Mouse (Mus musculus): Measurements from ENCODE around the gene Sult3a2.
"Not testable (repeated sequence)": the region's sequence is repeated elsewhere in the genome, so short reads cannot be mapped to it uniquely, and the experiment has no call there.

Gene Sult3a2

GRCm38 (mm10) chr10:33786604-33787003, at the start of gene Sult3a2:
Gene Sult3a2 (minus strand): TSS chr10:33786704.
- DNase-seq (ENCODE audit: low read depth in 1 of 2, low spot score in 2 of 2): no peak

DNA sequence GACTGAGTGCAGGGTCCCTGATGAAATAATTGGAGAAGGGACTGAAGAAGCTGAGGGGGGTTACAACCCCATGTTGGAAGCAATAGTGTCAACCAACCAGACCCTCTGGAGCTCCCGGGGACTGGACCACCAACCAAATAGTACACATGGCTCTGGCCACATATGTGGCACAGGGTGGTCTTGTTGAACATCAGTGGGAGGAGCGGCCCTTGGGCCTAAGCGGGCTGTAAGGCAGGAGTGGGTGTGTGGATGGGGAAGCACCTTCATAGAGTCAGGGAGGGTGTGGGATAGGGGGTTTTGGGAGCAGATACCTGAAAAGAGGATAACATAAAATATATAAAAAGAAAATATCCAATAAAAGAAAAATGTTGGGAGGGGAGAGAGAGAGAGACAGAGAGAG, 34.4 kb upstream of the Sult3a2 start:
- no peak for DNase-seq (ENCODE audit: low read depth in 1 of 2, low spot score in 2 of 2)

GRCm38 (mm10) chr10:33816923-33817322, 30.4 kb upstream of the Sult3a2 start:
- DNase-seq (ENCODE audit: low read depth in 1 of 2, low spot score in 2 of 2): no peak

DNA sequence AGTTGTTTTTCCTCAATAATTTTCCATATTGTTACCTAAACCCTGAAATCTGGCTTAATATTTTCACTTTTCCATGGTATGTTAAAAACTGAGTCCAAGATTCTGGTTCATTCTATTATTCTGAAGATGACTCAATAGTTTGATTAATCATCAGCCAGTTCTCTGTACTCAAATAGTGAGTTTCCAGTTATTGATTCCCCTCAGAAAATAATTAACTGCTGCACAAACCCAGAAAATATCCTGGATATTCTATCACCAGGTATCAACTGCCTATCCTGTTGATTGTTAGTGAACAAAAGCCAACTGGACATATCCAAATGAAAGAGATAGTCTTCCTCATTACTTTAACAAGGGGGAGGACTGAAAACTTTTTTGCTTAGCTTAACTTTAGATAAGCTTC, 27.8 kb upstream of the Sult3a2 start:
- DNase-seq (ENCODE audit: low read depth in 1 of 2, low spot score in 2 of 2): no peak

GRCm38 (mm10) chr10:33811807-33812206, 25.3 kb upstream of the Sult3a2 start:
- DNase-seq (ENCODE audit: low read depth in 1 of 2, low spot score in 2 of 2): no peak

DNA sequence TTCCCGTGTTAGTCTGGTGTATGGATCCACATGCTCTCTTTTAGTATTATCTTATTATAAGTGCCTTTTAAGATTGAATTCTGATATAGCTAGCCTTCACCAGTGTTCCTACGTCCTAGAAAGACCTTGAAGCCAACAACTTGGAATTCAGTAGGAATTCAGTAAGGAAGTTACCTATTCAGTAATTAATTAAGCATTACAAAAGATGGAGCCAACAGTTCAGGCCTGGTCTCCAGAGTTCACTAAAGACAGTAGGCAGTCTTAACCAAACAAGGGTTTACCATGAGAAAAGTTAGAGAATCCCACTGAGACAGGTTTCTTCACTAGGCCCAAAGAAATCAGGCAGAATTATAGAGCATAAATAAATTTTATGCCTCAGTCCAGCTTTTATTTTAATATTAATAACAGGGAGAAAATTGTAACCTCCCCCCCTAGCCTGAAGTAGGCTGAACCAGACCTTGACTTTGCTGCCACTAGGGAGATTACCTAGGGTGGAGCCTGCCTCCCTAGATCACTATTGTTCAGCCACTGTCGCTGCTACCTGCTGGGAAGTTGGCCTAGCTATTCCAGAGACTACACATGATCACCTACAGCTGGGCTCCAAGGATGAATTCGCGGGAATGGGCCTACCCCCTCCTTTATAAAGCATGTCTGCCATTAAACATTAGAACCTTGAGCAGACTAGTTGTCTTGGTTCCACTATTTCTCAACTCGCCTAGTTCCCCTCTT, 10.9 kb upstream of the Sult3a2 start:
- not testable (repeated sequence) for DNase-seq (ENCODE audit: low read depth in 1 of 2, low spot score in 2 of 2)

DNA sequence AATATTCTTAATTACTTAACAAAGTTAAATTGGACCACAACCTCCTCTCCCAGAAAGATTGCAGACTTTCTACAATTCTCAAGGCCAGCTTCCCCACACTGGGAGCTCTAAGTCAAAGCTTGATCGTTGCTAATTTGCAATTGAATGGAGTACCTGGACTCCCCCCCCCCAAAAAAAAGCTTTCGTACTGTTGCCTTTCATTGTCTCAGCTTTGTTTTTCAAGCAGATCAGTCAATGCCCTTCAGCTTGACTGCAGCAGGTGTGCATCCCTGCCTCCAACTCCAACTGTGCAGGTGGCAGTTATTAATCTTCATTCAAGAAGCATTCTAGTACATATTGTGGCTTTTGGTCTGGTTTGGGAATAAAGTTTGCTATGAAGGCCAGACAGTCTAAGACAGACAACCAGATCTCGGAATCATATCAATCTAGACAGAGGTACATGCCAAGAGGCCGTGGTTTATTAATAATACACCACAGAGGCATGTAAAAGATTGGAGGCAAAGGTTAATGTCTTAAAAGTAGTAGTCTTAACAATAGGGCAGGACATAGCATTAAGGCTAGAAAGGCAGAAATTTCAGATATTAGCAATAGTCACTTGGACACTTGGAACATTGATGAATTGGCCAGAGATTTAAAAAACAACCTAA, 9.9 kb upstream of the Sult3a2 start:
- not testable (repeated sequence) for DNase-seq (ENCODE audit: low read depth in 1 of 2, low spot score in 2 of 2)

DNA sequence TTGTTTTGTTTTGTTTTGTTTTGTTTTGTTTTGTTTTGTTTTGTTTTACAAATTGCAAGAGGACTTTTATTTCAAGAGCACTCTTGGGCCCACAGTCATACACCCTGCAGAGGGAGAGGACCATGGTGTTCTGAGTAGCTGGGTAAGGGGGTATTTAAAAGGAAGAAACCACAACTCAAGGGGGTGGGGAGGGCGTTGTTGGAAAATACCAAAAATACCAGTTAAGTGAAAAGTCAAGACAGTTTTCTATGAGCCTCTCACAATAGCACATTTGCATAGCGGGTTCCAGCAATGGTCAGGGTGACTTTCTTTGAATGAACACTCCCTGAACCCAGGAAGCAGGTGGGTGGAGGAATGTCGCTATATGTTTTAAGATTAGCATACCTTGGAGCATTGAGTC, 5.7 kb upstream of the Sult3a2 start:
- not testable (repeated sequence) for DNase-seq (ENCODE audit: low read depth in 1 of 2, low spot score in 2 of 2)

- no peak for DNase-seq (ENCODE audit: low read depth in 1 of 2, low spot score in 2 of 2)
Measured at GRCm38 (mm10) chr10:33787541-33787940, 1.0 kb upstream of the Sult3a2 start.

DNA sequence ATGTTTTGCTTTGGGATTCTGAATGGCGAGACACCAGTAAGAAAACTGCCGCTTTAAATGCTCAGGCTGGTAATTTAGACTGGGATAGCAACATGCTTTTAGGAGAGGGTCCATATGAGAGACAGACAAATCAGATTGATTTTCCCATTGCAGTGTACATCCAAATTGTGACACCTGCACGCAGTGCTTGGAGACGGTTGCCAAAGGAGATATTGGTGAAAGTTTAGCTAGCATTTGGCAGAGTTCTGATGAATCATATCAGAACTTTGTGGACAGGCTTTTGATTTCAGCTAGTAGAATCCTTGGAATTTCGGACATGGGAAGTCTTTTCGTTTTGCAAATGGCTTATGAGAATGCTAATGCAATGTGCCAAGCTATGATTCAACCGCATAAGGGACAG, 51.3 kb downstream of the Sult3a2 start:
- not testable (repeated sequence) for DNase-seq (ENCODE audit: low read depth in 1 of 2, low spot score in 2 of 2)

DNA sequence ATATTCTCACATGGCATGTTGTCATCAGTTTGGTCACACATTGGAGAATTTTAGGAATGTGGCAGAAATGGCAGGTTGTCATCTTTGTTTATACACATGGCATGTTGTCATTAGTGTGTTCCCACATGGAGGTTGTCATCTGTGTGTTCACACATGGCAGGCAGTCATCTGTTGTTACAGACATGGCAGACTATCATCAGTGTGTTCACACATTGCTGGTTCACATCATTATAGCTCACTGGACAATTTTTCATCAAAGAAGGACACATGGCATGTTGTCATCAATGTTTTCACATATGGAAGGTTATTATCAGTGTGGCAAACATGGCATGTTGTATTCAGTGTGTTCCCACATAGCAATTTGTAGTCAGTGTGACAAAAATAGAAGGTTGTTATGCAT, 53.3 kb downstream of the Sult3a2 start:
- no peak for DNase-seq (ENCODE audit: low read depth in 1 of 2, low spot score in 2 of 2)

- no peak for DNase-seq (ENCODE audit: low read depth in 1 of 2, low spot score in 2 of 2)
Measured at GRCm38 (mm10) chr10:33732409-33733185, 53.9 kb downstream of the Sult3a2 start.

- DNase-seq (ENCODE audit: low read depth in 1 of 2, low spot score in 2 of 2): no peak
Measured at GRCm38 (mm10) chr10:33723764-33724163, 62.7 kb downstream of the Sult3a2 start.

- no peak for DNase-seq (ENCODE audit: low read depth in 1 of 2, low spot score in 2 of 2)
Measured at GRCm38 (mm10) chr10:33721827-33722438, 64.6 kb downstream of the Sult3a2 start.
